Mouse (Mus musculus) brain, embryonic 14.5 days (tissue): ENCODE results near the gene Nprl2.

Source experiments
- CTCF ChIP-seq: fragments of 200-500 bp; IDR thresholded peaks from 2 replicates; pipeline ENCODE4 v1.5.1; 2012; ENCODE audit warnings: inconsistent platforms, mild to moderate bottlenecking, moderate library complexity, borderline replicate concordance; ENCODE audit not compliant: insufficient read depth, insufficient read length; ENCODE audit errors: extremely low read depth
- POLR2A ChIP-seq: fragments of 200-500 bp; IDR thresholded peaks from 2 replicates; pipeline ENCODE4 v1.6.1; 2012; ENCODE audit warnings: mild to moderate bottlenecking, inconsistent platforms, borderline replicate concordance; ENCODE audit not compliant: poor library complexity, insufficient read depth, insufficient read length, severe bottlenecking; ENCODE audit errors: extremely low read depth

- TF ChIP-seq CTCF (no peak), POLR2A (no peak)
Observed at GRCm38 (mm10) chr9:107571534-107572326, 29.7 kb downstream of the Nprl2 start.
